Mouse (Mus musculus) c-Kit-positive CD71-positive TER-119-positive erythroid progenitor cells, embryonic 14.5 days (primary cell): ENCODE measurements around the gene Fkbp7.
"Not testable (repeated sequence)": the region's sequence is repeated elsewhere in the genome, so short reads cannot be mapped to it uniquely, and the experiment has no call there.

ENCODE experiments used
- DNase-seq: peaks from one replicate; pipeline ENCODE4 v3.0.0-alpha.2; 2013; ENCODE audit warnings: low spot score

Fkbp7 gene

DNA sequence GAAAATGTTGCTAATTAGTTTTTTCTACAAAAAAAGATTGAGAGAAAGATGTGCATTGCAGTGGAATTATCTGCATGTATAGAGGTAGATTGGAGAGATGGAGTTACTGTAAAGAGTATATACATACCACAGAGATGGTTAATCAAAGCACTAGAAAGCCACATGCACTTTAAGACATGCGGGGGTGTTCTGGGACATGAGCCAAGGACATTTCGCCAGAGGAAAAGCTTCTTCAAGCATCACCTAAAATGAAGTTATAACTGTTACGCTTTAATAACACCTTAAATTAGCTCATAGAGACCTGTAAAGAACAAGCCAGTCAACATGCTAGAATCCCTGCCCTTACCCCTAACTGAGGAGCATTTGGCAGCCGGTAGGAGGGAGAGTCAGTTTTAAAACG is 5.7 kb downstream of the Fkbp7 start:
- DNase-seq, result no peak

DNA sequence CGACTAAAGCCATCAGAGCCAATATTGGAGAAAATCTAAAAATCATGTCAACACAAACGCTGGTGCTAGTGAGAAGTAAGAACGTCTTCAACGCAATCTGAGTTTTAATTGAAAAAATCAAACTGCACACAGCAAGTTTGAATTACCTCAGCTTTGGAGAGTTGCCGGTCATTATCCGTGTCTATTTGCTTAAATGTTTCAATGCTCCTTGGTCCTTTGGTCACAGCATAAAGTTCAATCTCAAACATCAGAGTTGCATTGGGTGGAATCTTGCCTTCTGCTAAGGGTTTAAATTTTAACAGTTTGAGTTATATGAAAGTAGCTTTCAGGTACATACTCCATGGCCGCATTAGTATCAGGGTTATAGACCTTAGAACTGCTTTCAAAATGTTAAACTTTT is 7.4 kb downstream of the Fkbp7 start:
- DNase-seq, result no peak

DNA sequence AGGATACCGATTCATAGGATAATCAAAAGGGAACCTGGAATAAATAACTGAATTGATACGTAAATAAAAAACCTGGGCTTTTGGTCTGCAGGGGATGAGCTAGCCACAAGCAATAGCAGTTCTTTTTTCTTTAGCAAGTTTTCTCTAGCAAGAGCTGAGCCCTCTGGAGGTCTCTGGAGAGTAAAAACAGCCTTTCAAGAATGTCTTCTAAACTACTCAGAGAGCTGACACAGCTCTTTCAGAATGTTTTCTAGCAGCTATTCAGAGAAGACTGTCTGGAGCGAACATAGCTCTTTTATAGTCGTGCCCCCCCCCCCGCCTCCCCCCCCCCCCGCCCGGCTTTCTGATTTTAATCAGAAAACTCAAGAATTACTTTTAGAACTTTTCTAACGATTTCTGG is 13.5 kb downstream of the Fkbp7 start:
- no peak for DNase-seq

DNA sequence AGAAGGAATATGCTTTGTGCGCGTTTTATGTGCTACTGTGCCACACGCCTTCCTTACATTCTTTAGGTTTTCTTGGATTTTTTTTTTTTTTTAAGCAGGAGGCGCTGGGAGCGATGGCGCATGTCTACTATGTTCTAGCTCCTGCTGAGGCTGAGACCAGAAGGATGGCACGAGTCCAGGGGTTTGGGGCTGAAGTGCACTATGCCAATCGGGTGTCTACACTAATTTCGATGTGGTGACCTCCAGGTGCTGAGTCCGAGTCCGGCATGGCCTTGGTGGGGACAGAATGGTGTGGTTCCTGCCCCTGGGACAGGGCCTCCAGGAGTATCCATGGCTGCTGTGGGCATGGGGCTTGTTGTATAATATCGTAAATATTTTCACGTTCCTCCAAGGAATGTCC is 14.4 kb downstream of the Fkbp7 start:
- no peak for DNase-seq

DNA sequence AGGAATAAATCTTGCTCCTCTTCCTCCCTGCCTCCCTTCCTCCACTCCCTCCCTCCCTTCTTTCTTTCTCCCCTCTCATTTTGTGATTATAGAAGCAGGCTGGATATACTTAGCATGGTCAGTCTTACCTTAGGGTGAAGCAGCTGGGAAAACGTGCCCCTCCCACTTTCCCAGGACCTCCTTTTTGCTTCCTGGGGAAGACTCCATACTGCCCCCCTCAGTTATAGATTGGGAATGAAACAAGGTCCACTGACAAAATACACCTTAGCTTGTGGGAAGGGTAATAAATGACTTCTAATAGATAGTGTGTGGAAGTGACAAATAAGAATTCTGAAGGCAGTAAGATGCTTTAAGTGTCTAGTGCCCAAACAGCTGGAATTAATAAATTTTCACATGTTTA is 16.9 kb downstream of the Fkbp7 start:
- DNase-seq, result no peak

DNA sequence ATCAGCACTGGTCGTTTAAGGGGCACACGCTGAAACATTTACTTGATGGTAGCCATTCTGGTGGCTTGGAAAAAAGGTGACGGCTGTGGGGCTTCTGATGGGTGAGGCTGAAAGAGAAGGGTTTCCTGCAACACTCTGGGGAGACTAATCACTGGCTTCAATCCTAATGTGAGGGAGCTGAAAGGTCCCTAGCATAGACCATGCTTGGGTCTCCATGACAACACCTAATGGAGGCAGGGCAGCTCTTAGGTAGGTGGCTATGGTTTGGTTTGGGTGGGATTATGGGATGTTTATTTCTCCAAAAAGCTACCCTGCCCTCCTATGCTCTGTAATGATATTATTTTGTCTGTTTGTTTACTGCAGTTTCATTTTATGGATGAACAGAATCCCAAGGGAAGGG is 17.5 kb downstream of the Fkbp7 start:
- DNase-seq, result no peak

DNA sequence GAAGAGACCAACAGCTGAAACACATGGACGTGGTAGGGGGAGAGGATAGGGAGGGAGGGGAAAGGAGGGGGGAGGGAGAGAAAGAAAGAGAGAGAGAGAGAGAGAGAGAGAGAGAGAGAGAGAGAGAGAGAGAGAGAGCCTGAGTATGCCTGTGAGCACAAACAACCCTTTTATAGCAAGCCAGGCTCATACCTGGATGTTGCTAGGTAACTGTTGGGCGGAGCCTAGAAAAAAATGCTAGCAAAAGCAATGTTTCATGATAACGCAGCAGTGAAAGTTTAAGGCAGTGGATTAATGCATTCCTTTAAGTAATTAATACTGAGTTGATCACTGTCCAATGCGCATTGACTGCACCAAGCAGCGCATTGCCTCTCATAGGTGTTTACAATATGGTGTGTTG is 18.3 kb downstream of the Fkbp7 start:
- DNase-seq, result no peak

DNA sequence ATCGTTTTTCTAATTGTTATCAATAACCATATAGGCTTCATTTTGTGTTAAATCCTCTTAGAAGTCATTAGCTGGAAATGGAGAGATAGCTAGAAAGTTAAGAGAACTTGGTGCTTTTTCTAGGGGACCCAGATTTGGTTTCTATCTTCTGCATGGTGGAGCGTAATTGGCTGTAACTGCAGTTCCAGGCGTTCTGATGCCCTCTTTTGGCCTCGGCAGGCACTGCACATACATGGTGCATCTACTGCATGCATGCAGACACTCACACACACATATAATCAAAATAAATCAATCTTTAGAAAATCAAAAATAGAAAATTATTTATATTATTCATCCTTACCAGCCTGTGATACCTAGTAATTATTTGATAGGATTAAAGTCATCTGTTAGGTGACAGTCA is 19.8 kb downstream of the Fkbp7 start:
- no peak for DNase-seq

DNA sequence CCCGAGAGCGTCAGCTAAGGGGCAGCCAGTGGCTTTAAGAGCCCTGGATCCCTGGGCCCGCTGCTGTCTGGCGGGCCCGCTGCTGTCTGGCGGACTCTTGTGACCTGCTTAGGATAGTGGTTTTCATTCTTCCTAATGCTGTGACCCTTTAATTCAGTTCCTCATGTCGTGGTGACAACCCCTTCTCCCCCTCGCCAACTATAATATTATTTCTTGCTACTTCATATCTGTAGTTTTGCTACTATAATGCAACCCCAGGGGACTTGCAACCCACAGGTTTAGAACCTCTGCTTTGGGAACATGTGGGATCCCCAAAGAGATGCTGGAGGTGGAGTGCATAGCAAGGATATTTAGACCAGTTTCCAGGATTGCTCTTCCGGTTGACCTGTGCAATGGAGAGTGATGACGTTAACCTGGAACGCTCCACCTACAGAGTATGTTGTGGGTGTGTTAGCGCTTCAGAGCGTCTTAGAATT is 24.2 kb downstream of the Fkbp7 start:
- DNase-seq, result no peak

DNA sequence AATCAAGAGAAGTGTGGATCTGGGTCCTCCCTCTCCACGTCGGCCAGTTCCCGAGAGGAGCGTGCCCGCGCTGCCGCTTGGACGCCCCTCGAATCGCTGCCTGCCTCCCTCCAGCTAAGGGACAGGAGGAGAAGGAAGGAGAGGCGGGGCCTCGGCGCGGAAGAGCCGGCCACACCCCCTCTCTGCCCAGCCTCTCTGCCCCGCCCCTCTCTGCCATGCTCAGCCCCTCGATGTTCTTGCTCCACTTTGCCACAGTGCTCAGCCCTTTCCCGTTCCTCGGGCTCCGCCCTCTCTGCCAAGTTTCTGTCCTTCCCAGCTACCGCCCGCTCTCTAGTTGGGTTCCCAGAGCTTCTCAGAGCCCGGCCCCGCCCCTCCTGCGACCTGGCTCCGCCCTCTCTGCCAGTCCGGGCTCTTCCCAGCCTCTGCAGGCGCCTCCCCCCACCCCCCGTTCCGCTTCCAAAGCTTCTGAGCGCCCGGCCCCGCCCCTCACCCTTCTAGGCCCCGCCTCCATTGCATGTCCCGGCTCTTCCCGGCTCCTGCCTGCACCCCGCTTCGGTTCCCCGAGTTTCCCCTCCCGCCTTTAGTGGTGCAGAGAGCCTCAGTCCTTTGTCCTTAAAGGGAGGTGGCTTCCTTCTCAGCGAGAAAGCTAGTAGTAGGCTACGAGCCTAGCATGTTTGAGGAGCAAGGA is 24.9 kb downstream of the Fkbp7 start, which contains the start of the genes Prkra and Pjvk:
Prkra (minus strand) TSS at position 133 of the 688 bp plus-strand sequence.
Pjvk (plus strand) TSS at position 594 of the 688 bp plus-strand sequence.
- peak; percentile 93 for DNase-seq

DNA sequence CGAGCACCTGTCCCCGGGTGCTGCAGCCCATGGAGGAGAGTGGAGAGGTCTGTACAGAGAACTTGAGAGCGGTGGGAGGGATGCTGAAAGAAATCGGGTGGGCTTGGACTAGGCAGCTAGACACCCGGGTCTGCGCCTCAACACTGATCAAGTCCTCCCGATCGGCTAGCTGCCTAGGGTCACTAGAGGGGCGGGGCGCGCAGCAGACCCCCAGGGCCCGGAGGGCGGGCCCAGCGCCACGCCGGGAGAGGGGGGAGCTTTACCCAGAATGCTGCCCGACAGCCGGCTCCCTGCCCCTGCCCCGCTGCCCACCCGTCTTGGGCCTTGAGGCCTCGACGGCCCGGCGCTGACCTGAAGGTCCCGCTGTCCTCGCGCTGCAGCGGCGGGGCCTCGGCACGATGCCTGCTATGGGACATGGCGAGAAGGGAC is 25.5 kb downstream of the Fkbp7 start:
- DNase-seq, result no peak

DNA sequence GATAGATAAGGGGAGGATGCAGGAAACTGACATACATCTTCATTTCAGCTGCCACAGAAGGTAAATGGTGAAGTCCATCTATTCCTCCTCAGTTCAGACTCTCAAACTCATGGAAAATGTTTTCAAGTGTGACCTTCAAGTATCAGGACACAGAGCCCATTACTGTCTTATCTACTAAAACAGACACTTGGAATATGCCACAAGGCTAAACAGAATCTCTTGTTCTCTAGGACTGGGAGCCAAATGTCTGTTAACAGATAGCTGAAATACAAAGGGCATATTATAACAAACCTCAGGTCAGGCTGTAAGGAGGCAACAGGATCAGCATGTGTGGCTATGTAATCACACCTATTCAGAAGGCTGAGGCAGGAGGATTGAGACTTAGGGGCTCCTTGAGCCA is 29.1 kb downstream of the Fkbp7 start:
- no peak for DNase-seq

DNA sequence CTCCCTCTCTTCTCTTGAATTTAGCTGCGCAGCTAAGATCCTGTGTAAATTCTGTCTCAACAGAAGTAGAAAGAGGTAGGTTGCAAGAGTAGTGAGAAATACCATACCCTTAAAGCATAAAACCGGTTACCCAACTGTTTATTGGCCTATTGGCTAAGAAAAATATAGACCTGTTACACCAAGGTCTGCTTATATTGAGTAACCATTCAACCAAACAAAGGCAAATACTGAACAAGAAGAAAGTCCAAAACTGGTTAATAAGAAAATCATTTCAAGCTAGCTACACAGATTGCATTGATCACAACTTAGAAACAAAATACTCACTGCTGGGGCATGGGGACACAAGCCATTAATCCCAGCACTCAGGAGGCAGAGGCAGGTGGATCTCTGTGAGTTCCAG is 33.3 kb downstream of the Fkbp7 start:
- no peak for DNase-seq

DNA sequence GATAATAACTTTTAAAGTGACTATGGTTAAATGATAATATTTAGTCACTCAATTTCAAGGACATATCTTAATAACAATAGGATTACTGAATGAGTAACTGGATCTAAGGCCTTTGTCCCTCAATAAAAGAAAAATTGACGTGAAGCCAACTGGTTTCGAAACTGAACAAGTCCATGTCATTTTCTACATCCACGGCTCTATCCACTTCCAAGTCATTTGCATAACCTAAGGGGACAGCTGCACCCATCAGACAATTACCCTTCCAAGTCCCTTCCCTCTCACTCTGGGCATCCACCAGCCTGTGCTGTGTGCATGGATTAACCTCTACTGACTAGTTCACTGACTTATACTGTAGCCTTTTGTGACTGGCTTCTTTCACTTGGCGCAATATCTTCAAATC is 41.3 kb downstream of the Fkbp7 start:
- no peak for DNase-seq

DNA sequence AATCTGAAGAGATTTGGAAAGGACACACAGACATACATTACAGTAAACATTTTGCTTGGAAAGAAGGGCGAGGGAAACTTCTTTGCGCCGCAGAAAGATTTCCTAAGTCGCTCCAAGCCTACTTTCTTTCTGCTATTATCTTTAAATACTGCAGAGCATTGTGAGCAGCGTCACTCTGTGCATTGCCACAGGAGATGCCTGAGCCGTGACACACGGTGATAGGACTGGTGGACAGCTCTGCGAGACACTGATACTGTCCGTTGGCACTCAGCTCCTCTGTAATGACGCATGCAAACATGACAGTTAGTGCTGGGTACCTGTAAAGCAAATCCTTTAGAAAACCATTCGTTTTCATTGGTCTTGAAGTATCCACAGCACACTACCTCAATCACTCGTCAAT is 42.6 kb downstream of the Fkbp7 start:
- DNase-seq, result no peak

DNA sequence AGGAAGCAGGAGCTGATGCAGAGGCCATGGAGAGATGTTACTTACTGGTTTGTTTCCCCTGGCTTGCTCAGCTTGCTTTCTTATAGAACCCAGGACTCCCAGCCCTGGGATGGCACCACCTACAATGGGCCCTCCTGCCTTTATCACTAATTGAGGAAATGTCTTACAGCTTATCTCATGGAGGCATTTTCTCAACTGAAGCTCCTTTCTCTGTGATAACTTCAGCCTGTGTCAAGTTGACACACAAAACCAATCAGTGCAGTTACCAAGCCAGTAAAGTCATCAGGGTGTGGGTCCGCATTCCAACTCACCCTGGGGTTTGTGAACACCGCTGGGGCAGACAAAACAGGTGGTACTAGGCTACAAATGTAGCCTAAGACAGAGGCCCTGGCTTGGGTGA is 50.6 kb downstream of the Fkbp7 start:
- DNase-seq, result not testable (repeated sequence)

DNA sequence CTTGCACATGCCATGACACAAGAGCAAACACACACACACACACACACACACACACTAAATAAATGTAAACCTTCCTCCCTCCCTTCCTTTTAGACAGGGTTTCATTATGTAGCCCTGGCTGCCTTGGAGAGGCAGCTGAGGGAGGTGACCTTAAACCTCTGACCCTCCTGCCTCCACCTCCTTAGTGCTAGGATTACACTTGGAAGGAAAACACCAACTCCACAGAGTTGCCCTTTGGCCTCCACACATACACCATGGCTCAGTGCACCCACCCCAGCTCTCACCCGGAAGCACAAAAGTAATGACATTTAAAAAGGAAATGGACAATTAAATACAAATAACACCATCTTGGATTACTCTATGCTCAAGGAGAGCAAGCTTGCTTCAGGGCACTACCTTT is 51.2 kb downstream of the Fkbp7 start:
- no peak for DNase-seq

DNA sequence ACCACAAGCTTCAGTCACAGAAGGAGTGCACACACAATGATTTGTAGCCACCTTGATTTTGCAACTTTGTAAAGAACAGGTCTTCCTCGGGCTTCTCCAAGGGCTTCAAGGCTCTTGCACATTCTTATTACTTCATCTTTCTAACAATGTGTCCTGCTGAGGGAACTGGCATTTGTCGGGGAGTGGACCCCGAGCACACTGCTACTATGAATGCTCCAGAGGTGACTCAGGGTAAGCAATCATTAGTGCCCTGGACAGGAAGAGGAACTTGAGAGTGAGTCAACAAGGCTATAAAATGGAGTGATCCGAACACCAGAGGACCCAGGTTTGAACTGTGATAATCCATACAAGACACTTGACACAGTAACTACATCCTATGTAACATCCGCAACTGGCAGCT is 52.7 kb downstream of the Fkbp7 start:
- no peak for DNase-seq

DNA sequence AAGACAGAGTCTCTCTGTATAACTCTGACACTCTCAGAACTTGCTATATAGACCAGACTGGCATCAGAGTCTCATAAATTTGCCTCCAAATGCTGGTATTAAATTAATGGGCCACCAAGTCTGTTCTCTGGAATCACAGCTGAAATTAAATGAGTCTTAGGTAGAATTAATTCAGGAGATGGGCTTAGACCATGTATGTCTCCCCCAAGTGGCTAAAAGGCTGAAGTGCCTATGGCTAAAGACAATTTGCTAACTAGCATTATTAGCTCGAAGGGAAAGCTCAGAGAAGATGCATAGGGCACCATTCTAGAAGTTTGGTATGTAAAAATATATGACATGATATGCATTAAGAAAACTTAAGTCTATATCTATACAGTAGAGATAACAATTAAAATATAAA is 54.8 kb downstream of the Fkbp7 start:
- no peak for DNase-seq
